Mouse (Mus musculus) left cerebral cortex, postnatal 25 days (tissue): Measurements from ENCODE around the gene S100a5. TPM values are rescaled to one million over a fixed set of nuclear protein-coding genes. Genes with fewer than 3 reads are reported as not detected.

Source experiments
- DNase-seq, 2 experiments: peaks; one replicate each; pipeline ENCODE4 v3.0.0; 2022; ENCODE audit warnings: low spot score in 2 of 2, mixed read lengths in 1 of 2
- intact Hi-C: fragments of 180-260 bp; cut with DNase I; formaldehyde crosslinking; loops from one replicate; pipeline ENCODE4 v1.15.1; 2025
- total RNA-seq, 2 experiments: library from RNA; stranded (reverse); gene quantifications; 2 replicates each; pipeline ENCODE4 v1.2.3; 2021

Gene S100a5
- not detected for total RNA-seq

DNA sequence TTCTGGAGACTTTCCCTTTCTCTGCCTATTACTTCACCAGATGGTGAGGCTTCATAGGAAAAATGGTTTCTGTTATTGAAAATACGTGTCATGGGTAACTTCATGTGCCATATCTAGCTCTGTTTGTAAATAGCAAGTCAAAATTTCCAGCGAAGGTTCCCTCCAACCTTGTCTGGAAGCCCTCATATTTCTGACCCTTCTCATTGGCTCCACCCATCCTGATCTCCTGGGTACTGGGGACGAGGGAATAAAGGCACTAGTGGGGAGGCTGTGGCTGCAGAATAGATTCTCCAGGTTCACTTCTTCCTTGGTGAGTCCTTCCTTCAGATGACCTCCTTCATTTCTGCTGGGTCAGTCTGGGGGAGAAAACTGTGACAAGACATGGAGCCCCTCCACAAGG is at the start of gene S100a5:
TSS of gene S100a5 (plus strand) at position 301 of the 400 bp plus-strand sequence.
- intact Hi-C loops = no loop called here
- DNase-seq = no peak

DNA sequence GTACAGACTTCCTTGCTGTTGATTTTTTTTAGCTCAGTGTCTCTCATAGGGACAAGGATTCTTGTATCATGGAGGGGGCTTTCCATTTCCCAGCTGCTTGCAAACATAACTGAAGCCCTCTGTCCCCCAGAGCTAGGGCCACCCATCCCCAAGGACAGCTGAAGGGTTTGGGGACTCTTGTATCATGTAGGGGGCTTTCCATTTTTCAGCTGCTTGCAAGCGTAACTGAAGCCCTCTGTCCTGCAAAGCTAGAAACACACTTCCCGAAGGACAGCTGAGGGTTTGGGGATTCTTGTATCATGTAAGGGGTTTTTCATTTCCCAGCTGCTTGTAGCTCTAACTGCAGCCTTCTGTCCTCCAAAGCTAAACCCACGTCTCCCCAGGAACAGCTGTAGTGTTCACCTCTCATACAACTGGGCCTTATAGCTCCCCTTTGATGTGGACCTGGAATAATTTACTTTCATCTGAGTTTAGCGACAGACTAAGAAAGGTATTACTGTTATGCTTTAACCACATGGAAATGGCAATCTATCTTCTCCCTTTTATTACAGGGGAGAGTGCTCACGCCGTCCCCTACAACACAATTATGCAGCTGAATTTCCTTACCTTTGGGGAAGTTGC is 48.2 kb upstream of the S100a5 start, which contains the start of gene S100a3:
TSS of gene S100a3 (plus strand) at position 571 of the 621 bp plus-strand sequence.
- intact Hi-C loops = no loop called here
- no peak for DNase-seq

DNA sequence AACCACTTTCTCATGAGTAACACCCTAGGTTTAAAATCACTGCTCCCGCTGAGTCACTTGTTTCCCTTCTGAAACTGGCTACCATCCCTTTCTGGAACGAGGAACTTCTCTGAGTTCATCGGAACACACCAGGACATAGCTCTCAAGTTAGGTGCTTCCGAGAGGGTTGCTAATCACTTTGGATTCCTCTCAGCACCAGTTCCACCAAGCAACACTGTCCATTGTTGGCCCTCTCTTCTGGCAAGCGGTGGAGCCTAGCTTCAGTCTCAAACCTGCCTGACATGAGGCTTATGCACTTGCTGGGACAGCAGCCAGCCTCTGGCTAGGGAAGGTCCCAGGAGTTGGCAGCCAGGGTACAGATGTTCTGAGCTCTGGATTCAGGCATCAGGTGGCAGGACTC is 33.6 kb upstream of the S100a5 start:
- no peak for DNase-seq
- intact Hi-C loops = no loop called here

DNA sequence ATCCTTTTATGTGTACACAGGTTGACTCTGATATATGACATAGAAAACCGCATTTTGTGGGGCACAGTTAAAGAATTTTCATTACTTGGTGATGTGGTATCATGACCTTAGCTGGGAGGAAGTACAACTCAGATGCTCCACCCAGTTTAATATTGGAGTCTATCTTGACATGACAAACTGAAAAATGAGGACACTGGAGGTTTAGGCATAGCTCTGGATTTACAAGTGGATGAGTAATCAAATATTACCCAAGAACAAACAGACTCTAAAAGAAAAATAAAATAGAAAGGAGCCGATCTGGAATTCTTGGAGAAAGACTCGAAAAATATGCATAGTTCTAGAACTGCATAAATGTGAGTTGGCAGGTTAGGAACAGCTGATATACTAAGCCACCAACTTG is 33.0 kb upstream of the S100a5 start:
- DNase-seq = no peak
- intact Hi-C loops = no loop called here

DNA sequence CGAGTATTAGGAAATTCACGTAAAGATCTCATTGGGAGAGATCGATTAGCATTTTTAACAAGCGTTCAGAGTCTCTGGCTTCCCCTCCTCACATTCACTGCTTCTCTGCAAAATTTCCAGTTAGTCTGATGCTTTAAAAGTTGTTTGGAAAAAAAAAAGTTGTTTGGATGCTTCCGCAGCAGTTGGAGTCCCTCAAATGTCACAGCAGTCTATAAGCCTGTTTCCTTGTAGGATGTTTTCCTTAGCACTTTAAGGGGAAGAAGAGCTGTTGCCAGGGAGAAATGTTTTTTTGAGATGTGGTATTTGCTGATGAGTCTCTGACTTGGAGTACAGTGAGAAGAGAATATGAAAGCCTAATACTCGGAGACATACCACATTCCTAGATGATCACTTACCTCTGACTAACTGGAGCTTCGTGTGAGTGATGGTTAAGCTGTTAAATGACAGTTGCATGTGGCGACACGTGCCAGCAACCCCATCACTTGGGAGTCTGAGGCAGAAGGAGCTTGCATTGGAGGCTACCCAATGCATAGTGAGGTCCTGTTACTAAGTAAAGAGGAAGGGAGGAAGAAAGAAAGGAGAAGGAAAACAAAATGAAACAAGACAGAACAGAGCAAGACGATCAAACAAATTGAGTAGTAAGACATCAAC is 31.8 kb upstream of the S100a5 start:
- intact Hi-C loops = no loop called here
- DNase-seq = no peak

DNA sequence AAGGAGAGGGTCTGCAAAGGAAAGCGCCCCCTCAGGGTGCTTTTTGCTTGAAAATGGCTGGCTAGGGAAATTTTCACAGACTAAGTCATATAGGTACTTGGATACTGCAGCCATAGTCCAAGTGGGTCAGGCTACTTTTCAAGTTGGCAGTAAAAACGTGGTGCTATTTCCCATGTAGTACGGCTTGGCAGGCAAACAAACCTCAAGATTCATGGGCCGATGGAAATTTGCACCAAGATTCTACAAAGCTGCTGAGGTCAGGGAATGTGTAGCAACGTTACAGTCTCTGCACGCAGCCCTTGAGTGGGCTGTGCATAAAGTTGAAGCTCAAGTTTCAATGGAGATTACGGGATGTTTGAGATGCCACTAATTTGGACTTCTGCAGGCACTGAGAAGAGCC is 28.9 kb upstream of the S100a5 start:
- no peak for DNase-seq
- intact Hi-C loops = no loop called here

DNA sequence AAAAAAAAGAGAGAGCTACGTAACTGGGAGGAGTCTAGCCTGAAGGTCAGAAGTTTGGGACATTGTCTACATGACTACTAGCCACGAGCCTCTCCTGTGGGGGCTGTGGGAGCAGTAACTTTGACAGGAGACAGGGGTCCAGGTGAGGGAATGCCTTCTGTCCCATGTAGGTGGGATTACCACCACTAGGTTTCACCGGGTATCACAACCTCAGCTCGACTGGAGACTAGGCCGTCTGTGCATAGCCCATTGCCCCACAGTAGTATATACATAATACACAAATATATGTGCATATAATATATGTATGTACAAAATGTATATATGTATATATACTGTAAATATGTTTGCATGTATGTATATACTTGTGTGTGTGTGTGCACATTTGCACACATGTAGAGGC is 27.2 kb upstream of the S100a5 start:
- intact Hi-C loops = loop anchor here (5.0 kb wide), 1 partner anchor 54 kb away; the partner anchor contains the start of gene S100a14
- no peak for DNase-seq

DNA sequence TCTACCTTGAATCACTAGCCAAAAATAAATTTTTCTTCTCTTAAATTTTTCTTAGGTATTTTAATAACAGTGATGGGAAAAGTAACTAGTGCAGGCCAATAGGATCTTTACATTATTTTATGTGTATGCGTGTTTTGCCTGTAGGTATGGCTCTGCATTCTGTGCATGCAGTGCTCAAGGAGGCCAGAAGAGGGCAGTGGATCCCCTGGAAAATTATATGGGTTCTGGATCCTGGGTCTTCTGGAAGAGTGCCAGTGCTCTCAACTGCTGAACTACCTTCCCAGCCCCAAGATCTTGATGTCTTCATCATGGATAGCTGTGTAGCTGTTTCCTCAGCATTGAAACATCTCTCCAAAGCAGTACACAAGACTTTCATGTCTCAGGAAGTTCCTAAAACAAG is 26.2 kb upstream of the S100a5 start:
- DNase-seq = no peak
- intact Hi-C loops = loop anchor here (5.0 kb wide), 1 partner anchor 55 kb away; the partner anchor contains the start of gene S100a14

DNA sequence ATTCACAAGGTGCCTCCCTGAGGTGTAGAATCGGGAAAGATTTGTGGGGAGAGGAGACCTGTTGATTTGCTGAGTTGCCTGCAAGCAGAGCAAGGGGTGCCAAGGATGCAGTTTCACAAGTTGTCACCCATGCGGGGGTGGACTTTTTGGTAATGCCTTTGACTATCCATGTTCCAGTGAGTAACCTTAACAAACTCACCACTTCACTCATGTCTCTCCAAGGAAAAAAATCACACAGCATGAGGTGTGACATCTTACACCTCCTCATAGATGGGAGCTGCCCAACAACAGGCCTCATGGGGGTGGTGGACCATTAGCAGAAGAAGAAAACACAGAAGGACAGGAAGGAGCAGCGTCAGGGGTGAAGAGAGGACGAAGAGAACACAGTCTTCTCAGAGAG is 25.8 kb upstream of the S100a5 start:
- DNase-seq = no peak
- intact Hi-C loops = loop anchor here (5.0 kb wide), 1 partner anchor 55 kb away; the partner anchor contains the start of gene S100a14

DNA sequence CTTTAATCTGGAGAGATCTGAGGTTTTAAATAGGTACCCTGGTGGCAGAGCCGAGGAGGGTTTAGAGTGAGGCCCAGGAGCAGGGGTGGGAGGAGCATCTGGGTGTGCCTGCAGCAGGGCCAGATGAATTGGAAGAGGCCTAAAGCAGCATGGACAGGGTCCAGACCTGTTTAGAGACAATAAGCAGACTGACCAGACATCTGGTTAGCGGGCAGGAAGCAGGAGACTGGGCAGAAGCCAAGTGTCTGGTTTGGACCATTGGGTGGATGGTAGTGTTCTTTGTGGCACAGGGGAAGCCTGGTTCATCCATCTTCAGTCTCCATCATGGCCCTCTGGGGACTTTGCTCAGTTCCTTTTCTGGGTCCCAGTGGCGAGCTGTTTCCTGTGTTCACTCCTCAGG is 24.4 kb upstream of the S100a5 start:
- DNase-seq = no peak
- intact Hi-C loops = loop anchor here (5.0 kb wide), 1 partner anchor 57 kb away; the partner anchor contains the start of gene S100a14

DNA sequence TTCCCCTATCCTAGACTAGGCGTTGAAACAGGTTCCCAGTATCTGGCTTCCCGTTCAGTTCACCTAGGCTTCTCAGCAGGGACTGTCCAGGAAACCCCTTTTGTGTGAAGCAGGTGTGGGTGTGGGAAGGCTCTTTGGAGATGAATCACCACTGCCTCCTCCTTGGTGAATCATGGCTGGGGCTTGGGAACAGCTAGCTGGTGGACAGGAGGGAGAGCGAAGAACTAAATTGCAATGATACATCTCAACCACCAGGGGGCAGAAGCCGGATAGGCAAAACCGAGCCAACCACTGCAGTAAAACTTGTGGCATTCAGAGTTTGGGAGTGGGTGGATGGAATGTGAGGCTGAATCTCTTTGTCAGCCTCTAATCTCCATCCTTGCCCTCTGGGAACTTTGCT is 22.7 kb upstream of the S100a5 start:
- intact Hi-C loops = loop anchor here (1.0 to 5.0 kb wide), 4 partner anchors 30 to 122 kb away; partner anchors contain the start of genes S100a1 and S100a13

DNA sequence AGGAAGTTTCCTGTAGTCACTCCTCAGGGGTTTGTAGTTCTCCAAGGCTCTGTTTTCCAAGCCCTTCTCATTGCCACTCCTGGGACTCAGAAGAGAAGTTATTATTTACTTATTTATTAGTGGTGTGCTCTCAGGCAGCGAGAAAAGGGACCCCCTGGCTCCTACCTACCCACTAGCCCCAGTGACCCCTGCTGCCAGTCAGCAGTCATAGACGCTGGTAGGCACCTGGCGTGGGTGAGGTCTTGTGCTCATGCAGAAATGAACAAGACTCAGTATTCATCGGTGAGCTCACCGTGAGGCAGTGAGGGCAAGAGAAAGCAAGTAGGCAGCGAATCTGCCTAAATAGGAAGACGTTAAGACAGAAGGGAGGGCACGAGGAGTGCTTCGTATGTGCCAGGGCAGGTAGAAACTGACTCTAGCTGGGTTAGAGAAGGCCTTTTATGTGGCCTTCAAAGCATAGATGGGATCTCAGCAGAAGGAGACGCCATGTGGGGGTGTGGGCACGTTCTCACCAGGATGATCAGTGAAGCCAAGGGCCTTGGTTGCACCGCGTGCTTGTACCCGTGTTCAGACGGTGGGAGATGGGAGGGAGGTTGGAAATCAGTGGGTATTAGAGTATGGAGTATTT is 22.2 kb upstream of the S100a5 start:
- intact Hi-C loops = loop anchor here (5.0 kb wide), 2 partner anchors 74 to 121 kb away; partner anchors contain the start of genes S100a1 and S100a13
- no peak for DNase-seq

More for the DNA sequence above, 22.7 kb upstream of the S100a5 start:
- peak; percentile 72 to 92 for DNase-seq

DNA sequence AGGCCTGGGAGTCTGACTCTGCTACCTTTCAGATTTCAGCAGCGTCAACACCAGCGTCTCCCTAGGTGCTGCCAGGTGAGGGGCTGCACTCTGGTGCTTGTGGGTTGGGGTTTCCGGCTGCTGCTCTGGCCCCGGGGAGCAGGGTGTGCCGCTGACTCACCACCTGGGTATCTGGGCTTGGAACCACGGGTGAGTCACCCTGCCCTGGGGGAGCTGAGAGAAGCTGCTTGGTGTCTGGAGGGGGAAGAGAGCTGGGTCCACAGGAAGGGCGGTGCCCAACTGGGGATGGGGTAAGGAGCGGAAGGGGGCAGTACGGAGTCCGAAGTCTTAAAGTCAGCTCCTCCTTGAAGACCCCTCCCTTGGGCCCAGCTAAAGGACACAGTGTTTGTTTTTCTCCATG is 21.4 kb upstream of the S100a5 start:
- DNase-seq = no peak
- intact Hi-C loops = loop anchor here (5.0 kb wide), 2 partner anchors 75 to 120 kb away; partner anchors contain the start of genes S100a1 and S100a13

DNA sequence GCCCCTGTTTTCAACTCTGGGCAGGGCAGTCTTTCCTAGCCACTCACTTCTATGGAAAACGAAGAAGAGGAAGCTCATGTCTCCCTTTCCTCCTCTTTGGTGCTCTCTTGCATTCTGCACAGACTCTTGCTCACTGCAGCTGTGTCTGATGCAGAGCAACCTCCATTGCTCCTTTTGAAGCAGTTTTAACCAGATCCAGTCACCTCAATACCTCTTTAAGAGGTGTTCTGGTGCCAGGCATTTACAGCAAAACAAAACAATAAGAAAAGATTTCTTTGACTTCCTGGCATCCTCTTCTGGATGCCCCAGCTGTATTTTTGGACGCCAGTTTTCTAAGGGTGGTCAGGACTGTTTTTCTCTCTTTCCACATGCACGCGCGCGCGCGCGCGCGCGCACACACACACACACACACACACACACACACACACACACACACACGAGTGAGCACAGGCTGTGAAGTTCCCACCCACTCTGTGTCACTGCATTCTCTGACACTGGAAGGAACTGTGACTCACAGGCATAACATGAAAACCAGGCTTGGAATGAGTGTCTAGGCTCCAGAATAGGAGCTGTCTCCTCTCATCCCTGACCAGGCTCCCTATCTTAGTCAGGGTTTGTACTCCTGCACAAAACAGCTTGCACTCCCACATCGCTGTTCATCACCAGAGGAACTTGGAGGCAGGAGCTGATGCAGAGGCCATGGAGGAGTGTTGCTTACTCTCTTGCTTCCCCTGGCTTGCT is 20.8 kb upstream of the S100a5 start:
- intact Hi-C loops = loop anchor here (5.0 kb wide), 2 partner anchors 75 to 120 kb away; partner anchors contain the start of genes S100a1 and S100a13
- DNase-seq = peak; percentile 53 to 91

DNA sequence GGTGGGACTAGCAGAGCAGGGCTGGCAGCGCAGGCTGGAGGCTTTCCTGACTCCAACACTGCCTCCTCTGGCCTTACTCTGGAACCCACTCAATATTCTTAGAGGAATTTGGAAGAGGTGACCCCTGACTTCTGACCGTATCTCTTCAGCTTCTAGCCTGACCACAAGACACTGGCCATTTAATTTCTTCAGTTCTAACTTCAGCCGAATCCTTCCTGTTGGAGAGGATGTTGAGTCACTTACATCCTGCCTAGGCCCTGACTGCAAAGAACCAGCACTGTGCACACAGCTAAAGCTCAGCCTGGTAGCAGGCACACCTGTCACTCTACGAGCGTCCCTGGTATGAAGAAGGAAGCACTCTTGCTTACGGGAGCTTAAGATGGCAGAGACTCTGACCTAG is 18.9 kb upstream of the S100a5 start:
- intact Hi-C loops = loop anchor here (5.0 kb wide), 2 partner anchors 77 to 118 kb away; partner anchors contain the start of genes S100a1 and S100a13
- no peak for DNase-seq

DNA sequence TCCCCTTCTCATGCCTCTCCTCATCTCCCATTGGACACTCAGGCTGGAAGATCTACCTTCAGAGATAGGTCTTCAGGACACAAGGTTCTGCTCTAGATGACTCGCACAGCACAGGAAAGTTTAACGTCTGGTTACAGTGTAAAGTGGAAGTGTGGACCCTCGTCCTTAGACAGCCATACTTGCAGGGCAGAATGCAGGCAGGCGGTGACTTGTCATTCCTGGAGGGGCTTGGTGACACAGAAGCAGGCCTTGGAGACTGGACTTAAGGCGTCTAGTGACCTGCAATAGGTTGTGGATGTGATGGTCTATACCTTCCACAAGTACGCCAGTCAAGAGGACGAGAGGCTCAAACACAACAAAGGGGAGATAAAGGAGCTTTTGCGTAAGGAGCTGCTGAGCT is 18.4 kb upstream of the S100a5 start, which contains the start of gene S100a2:
TSS of gene S100a2 (plus strand) at position 301 of the 400 bp plus-strand sequence.
- no peak for DNase-seq
- intact Hi-C loops = loop anchor here (5.0 kb wide), 2 partner anchors 78 to 117 kb away; partner anchors contain the start of genes S100a1 and S100a13

DNA sequence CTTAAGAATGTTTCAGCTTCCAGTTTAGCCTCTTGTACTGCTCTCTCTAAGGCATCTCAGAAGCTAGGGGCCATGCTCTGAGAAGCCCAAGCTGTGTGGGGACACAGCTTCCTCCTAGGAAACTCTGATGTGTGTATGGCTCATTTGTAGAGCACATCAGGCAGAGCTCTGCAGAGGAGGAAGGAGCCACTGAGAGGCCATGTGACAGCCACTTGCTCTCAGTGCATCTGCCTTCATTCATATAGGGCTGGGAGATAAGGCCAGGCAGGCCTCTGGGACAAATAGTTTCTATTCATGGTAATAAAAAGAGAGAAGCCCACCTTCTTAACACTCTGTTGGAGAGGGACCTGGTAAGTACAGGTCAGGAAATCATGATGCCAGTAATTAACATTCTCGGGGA is 13.9 kb upstream of the S100a5 start:
- no peak for DNase-seq
- intact Hi-C loops = no loop called here

DNA sequence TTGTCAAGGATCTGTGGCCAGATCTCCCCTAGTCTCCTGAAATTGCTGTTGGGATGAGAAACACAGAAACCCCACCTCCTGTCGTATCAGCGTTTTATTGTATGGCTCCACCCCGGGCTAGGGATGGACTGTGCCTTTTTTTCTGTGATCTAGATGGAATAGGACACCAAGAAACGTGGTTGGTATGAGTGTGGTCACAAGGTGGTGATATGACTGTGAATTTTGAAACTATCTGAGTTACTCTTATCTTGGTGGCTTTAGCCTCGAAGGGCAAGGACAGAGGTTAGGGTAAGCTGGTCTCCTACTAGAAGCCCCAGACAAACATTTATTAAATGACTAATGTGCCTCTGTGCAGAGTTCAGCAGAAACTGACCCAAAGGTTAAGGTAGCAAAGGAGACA is 12.8 kb upstream of the S100a5 start:
- no peak for DNase-seq
- intact Hi-C loops = no loop called here

DNA sequence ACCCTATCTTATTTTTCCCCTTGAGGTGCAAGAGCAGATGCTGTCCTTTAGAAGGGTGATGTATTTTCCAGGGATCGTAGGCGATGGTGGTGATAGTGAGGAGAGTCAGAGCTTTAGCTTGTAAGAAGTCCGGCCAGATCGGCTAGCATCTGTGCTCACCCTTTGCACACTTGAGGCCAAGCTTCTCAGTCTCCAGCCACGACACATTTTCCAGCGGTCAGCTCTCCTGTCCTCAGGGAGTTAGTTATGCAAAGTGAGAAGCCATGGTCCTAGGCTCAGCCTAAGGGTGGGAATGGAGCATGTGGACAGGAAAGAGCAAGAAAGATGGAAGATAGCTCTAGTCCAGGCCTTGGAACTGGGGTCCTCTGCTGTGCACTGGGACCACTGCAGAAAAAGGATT is 11.5 kb upstream of the S100a5 start:
- intact Hi-C loops = no loop called here
- no peak for DNase-seq
